Mouse (Mus musculus) c-Kit-positive CD71-positive TER-119-negative erythroid progenitor cells, embryonic 14.5 days (primary cell): ENCODE results near the gene Ick.
"Not testable (repeated sequence)": the region's sequence is repeated elsewhere in the genome, so short reads cannot be mapped to it uniquely, and the experiment has no call there.

ENCODE experiments used
- DNase-seq: peaks from one replicate; pipeline ENCODE4 v3.0.0-alpha.2; 2013; ENCODE audit warnings: low read depth

The Ick gene

GRCm38 (mm10) chr9:78149770-78150169, 40.8 kb downstream of the Ick start:
- not testable (repeated sequence) for DNase-seq

GRCm38 (mm10) chr9:78154211-78154977, 45.4 kb downstream of the Ick start:
- no peak for DNase-seq

- no peak for DNase-seq
Observed at GRCm38 (mm10) chr9:78157221-78157620, 48.2 kb downstream of the Ick start.

- no peak for DNase-seq
Observed at GRCm38 (mm10) chr9:78163291-78163690, 54.3 kb downstream of the Ick start.

- no peak for DNase-seq
Observed at GRCm38 (mm10) chr9:78164741-78165140, 55.7 kb downstream of the Ick start.

GRCm38 (mm10) chr9:78165454-78165853, 56.5 kb downstream of the Ick start:
- DNase-seq: no peak

- no peak for DNase-seq
Observed at GRCm38 (mm10) chr9:78166694-78167452, 57.9 kb downstream of the Ick start.

- DNase-seq: no peak
Observed at GRCm38 (mm10) chr9:78167453-78167969, 58.5 kb downstream of the Ick start.

GRCm38 (mm10) chr9:78168864-78169263, 59.9 kb downstream of the Ick start:
- no peak for DNase-seq

GRCm38 (mm10) chr9:78174016-78174415, 65.0 kb downstream of the Ick start:
- DNase-seq: no peak

GRCm38 (mm10) chr9:78174925-78175276, 65.9 kb downstream of the Ick start:
- not testable (repeated sequence) for DNase-seq

GRCm38 (mm10) chr9:78175277-78176200, 66.5 kb downstream of the Ick start:
- DNase-seq: peak; percentile 92

GRCm38 (mm10) chr9:78176201-78176727, 67.3 kb downstream of the Ick start:
- no peak for DNase-seq

- DNase-seq: no peak
Observed at GRCm38 (mm10) chr9:78176831-78177230, 67.8 kb downstream of the Ick start.

GRCm38 (mm10) chr9:78178197-78178596, 69.2 kb downstream of the Ick start:
- DNase-seq: no peak

- no peak for DNase-seq
Observed at GRCm38 (mm10) chr9:78179071-78179470, 70.1 kb downstream of the Ick start.

- not testable (repeated sequence) for DNase-seq
Observed at GRCm38 (mm10) chr9:78182474-78182873, 73.5 kb downstream of the Ick start, which contains the start of gene Gsta4. Gene Gsta4 (plus strand): TSS chr9:78182774.

- DNase-seq: no peak
Observed at GRCm38 (mm10) chr9:78185686-78186085, 76.7 kb downstream of the Ick start.

GRCm38 (mm10) chr9:78188910-78189309, 79.9 kb downstream of the Ick start:
- DNase-seq: peak; percentile 68

GRCm38 (mm10) chr9:78190651-78191634, 82.0 kb downstream of the Ick start:
- DNase-seq: no peak
